Mouse (Mus musculus) liver, embryonic 13.5 days (tissue): ENCODE data around the gene Myh9. TPM values are rescaled to one million over a fixed set of nuclear protein-coding genes. Genes with fewer than 3 reads are reported as not detected.
"Not testable (repeated sequence)": the region's sequence is repeated elsewhere in the genome, so short reads cannot be mapped to it uniquely, and the experiment has no call there.

Experiments used
- ATAC-seq: fragments of 200-750 bp; cut with Nextera tagmentation; 2 replicates; pipeline ENCODE4 v1.8.0; 2017; ENCODE audit warnings: low read depth, mild to moderate bottlenecking, moderate number of reproducible peaks, moderate library complexity
- DNase-seq: peaks from one replicate; pipeline ENCODE4 v3.0.0; 2022
- H3K27ac ChIP-seq: fragments of 300-500 bp; sonication (generic); 2 replicates; pipeline ENCODE4 v1.5.1; 2015; ENCODE audit warnings: moderate library complexity, mild to moderate bottlenecking, inconsistent platforms
- H3K27me3 ChIP-seq: fragments of 300-500 bp; sonication (generic); 2 replicates; pipeline ENCODE4 v1.6.1; 2015; ENCODE audit warnings: mild to moderate bottlenecking, inconsistent platforms
- H3K36me3 ChIP-seq: fragments of 300-500 bp; sonication (generic); 2 replicates; pipeline ENCODE4 v1.6.1; 2015; ENCODE audit warnings: mild to moderate bottlenecking, inconsistent platforms
- H3K4me1 ChIP-seq: fragments of 300-500 bp; sonication (generic); replicated peaks from 2 replicates; pipeline ENCODE4 v1.6.1; 2015; ENCODE audit warnings: inconsistent platforms
- H3K4me2 ChIP-seq: fragments of 300-500 bp; sonication (generic); 2 replicates; pipeline ENCODE4 v1.6.1; 2015; ENCODE audit warnings: inconsistent platforms, mild to moderate bottlenecking, moderate library complexity
- H3K4me3 ChIP-seq: fragments of 300-500 bp; sonication (generic); replicated peaks from 2 replicates; pipeline ENCODE4 v1.5.1; 2015; ENCODE audit warnings: mild to moderate bottlenecking, inconsistent platforms
- H3K9ac ChIP-seq: fragments of 300-500 bp; sonication (generic); 2 replicates; pipeline ENCODE4 v1.6.1; 2015; ENCODE audit warnings: mild to moderate bottlenecking, inconsistent platforms
- H3K9me3 ChIP-seq: fragments of 300-500 bp; sonication (generic); replicated peaks from 2 replicates; pipeline ENCODE4 v1.6.1; 2016; ENCODE audit warnings: inconsistent platforms
- WGBS: fragments of 180-500 bp; shearing (Covaris S2); methylation state at CpG from one replicate; pipeline ENCODE4 v1.1.7; 2015; ENCODE audit not compliant: insufficient replicate concordance; 5-methylcytosine and 5-hydroxymethylcytosine counted together
- polyA plus RNA-seq: library from polyadenylated mRNA; unstranded; fragments of >200 nt; fragmentation: Nextera tagmentation; extraction: Ambion mirVana; gene quantifications from 2 replicates; pipeline ENCODE4 v1.2.1, GENCODE M21; 2015

Myh9 gene
- polyA plus RNA-seq, 1 experiment from 2014 or later: 18.3 TPM

GRCm38 (mm10) chr15:77867231-77867968 lies 25.4 kb upstream of the Myh9 start:
- H3K4me2 ChIP-seq, DNase-seq, H3K9me3 ChIP-seq, H3K27ac ChIP-seq, H3K4me1 ChIP-seq, H3K9ac ChIP-seq, ATAC-seq, H3K27me3 ChIP-seq, H3K36me3 ChIP-seq, H3K4me3 ChIP-seq: not testable (repeated sequence)
- 65% methylated on average over 8 of the region's 10 CpGs for WGBS

GRCm38 (mm10) chr15:77866583-77867220 lies 24.7 kb upstream of the Myh9 start:
- Histone ChIP-seq H3K9ac (no peak overlapping the region), H3K4me2 (no peak overlapping the region), H3K27ac (no peak overlapping the region), H3K4me1 (peaks cover 8% of the 10 kb centered on the region), H3K36me3 (no peaks in the 10 kb centered on the region), H3K27me3 (0 out of 2 replicates have a peak, but pooled peaks cover under 1% of the 10 kb centered on the region), H3K4me3 (no peak overlapping the region), H3K9me3 (no peaks in the 10 kb centered on the region)
- no peak for ATAC-seq
- DNase-seq: no peak
- WGBS: 47% methylated on average over 11 of the region's 11 CpGs

- ATAC-seq (no peak), DNase-seq (no peak)
- H3K4me2 ChIP-seq: no peak overlapping the region
- no peaks in the 10 kb centered on the region for H3K9me3 ChIP-seq
- H3K27ac ChIP-seq: no peak overlapping the region
- no peak overlapping the region for H3K9ac ChIP-seq
- no peak overlapping the region for H3K4me3 ChIP-seq
- no peaks in the 10 kb centered on the region for H3K36me3 ChIP-seq
- WGBS: 67% methylated on average over 9 of the region's 9 CpGs
- H3K4me1 ChIP-seq: peaks cover 8% of the 10 kb centered on the region
- H3K27me3 ChIP-seq: no peaks in the 10 kb centered on the region
Measured at GRCm38 (mm10) chr15:77864063-77864758, 22.2 kb upstream of the Myh9 start.

GRCm38 (mm10) chr15:77862991-77863972 lies 21.3 kb upstream of the Myh9 start:
- ATAC-seq (no peak), DNase-seq (no peak)
- H3K9ac ChIP-seq: no peak overlapping the region
- 70% methylated on average over 22 of the region's 22 CpGs for WGBS
- no peaks in the 10 kb centered on the region for H3K27me3 ChIP-seq
- no peaks in the 10 kb centered on the region for H3K9me3 ChIP-seq
- H3K4me2 ChIP-seq: no peak overlapping the region
- peaks cover 9% of the 10 kb centered on the region for H3K4me1 ChIP-seq
- no peak overlapping the region for H3K27ac ChIP-seq
- H3K36me3 ChIP-seq: no peaks in the 10 kb centered on the region
- H3K4me3 ChIP-seq: no peak overlapping the region

GRCm38 (mm10) chr15:77860081-77860665 lies 18.2 kb upstream of the Myh9 start:
- no peaks in the 10 kb centered on the region for H3K9me3 ChIP-seq
- no peak for DNase-seq
- H3K4me1 ChIP-seq: peaks cover 32% of the 10 kb centered on the region
- H3K36me3 ChIP-seq: no peaks in the 10 kb centered on the region
- no peaks in the 10 kb centered on the region for H3K27me3 ChIP-seq
- WGBS: 66% methylated on average over 1 of the region's 1 CpGs
- ATAC-seq: no peak
- no peak overlapping the region for H3K4me3 ChIP-seq
- H3K4me2 ChIP-seq: no peak overlapping the region
- no peak overlapping the region for H3K27ac ChIP-seq
- H3K9ac ChIP-seq: no peak overlapping the region

- H3K9me3 ChIP-seq: no peaks in the 10 kb centered on the region
- H3K36me3 ChIP-seq: no peaks in the 10 kb centered on the region
- 11% methylated on average over 28 of the region's 28 CpGs for WGBS
- peak overlapping the region; percentile 29; the same call in 1 of the 2 replicates for H3K27ac ChIP-seq
- H3K27me3 ChIP-seq: no peaks in the 10 kb centered on the region
- H3K4me3 ChIP-seq: peak overlapping the region; percentile 54
- ATAC-seq (peak; percentile 82), DNase-seq (peak; percentile 70)
- H3K4me2 ChIP-seq: peak overlapping the region; percentile 75
- peak overlapping the region; percentile 61 for H3K9ac ChIP-seq
- peaks cover 41% of the 10 kb centered on the region for H3K4me1 ChIP-seq
Measured at GRCm38 (mm10) chr15:77857662-77858156, 15.7 kb upstream of the Myh9 start.

- DNase-seq (no peak), ATAC-seq (no peak)
- Histone ChIP-seq H3K4me1 (peaks cover 41% of the 10 kb centered on the region), H3K9ac (0 out of 2 replicates have a peak overlapping the region, but pooled peaks have one; percentile 11), H3K27me3 (no peaks in the 10 kb centered on the region), H3K4me2 (no peak overlapping the region), H3K36me3 (no peaks in the 10 kb centered on the region), H3K27ac (no peak overlapping the region), H3K9me3 (no peaks in the 10 kb centered on the region), H3K4me3 (no peak overlapping the region)
- 41% methylated on average over 5 of the region's 5 CpGs for WGBS
Measured at GRCm38 (mm10) chr15:77856541-77856940, 14.6 kb upstream of the Myh9 start.

- 15% methylated on average over 8 of the region's 8 CpGs for WGBS
- H3K9me3 ChIP-seq: no peaks in the 10 kb centered on the region
- no peaks in the 10 kb centered on the region for H3K36me3 ChIP-seq
- peaks cover 47% of the 10 kb centered on the region for H3K4me1 ChIP-seq
- ATAC-seq (peak; percentile 50; the same call in 1 of the 2 replicates), DNase-seq (peak; percentile 25)
- H3K4me2 ChIP-seq: peak overlapping the region; percentile 10; the same call in 1 of the 2 replicates
- H3K4me3 ChIP-seq: no peak overlapping the region
- H3K9ac ChIP-seq: no peak overlapping the region
- H3K27ac ChIP-seq: peak overlapping the region; percentile 64
- no peaks in the 10 kb centered on the region for H3K27me3 ChIP-seq
Measured at GRCm38 (mm10) chr15:77855301-77855700, 13.3 kb upstream of the Myh9 start.

- 69% methylated on average over 2 of the region's 2 CpGs for WGBS
Measured at GRCm38 (mm10) chr15:77852001-77852400, 10.0 kb upstream of the Myh9 start.

GRCm38 (mm10) chr15:77851136-77851535 lies 9.2 kb upstream of the Myh9 start:
- 20% methylated on average over 3 of the region's 3 CpGs for WGBS
- no peaks in the 10 kb centered on the region for H3K36me3 ChIP-seq
- no peak overlapping the region; the same call in 1 of the 2 replicates for H3K27ac ChIP-seq
- H3K9ac ChIP-seq: no peak overlapping the region
- no peak overlapping the region for H3K4me2 ChIP-seq
- ATAC-seq (no peak), DNase-seq (no peak)
- H3K9me3 ChIP-seq: no peaks in the 10 kb centered on the region
- no peaks in the 10 kb centered on the region for H3K27me3 ChIP-seq
- peaks cover 49% of the 10 kb centered on the region for H3K4me1 ChIP-seq
- H3K4me3 ChIP-seq: no peak overlapping the region

More at GRCm38 (mm10) chr15:77852001-77852400, 10.0 kb upstream of the Myh9 start:
- Histone ChIP-seq H3K9me3 (no peaks in the 10 kb centered on the region), H3K36me3 (no peaks in the 10 kb centered on the region), H3K4me3 (no peak overlapping the region), H3K27me3 (no peaks in the 10 kb centered on the region), H3K27ac (no peak overlapping the region), H3K9ac (no peak overlapping the region), H3K4me2 (no peak overlapping the region), H3K4me1 (peaks cover 58% of the 10 kb centered on the region)
- ATAC-seq (no peak), DNase-seq (no peak)
